Mouse (Mus musculus): ENCODE data around the gene Zfp936. TPM values are rescaled to one million over a fixed set of nuclear protein-coding genes. Genes with fewer than 3 reads are reported as not detected.
"Not testable (repeated sequence)": the region's sequence is repeated elsewhere in the genome, so short reads cannot be mapped to it uniquely, and the experiment has no call there.

The Zfp936 gene
- polyA plus RNA-seq (2014; fragmentation: Nextera tagmentation; extraction: Ambion mirVana), result not detected in 2 replicates

GRCm38 (mm10) chr7:43113929-43114328 is at the start of gene Zfp936:
TSS of gene Zfp936 (plus strand) at chr7:43114229.
- 80% methylated on average over 10 of the region's 10 CpGs for WGBS
- H3K27ac ChIP-seq (ENCODE audit: low read depth, low read length); H3K27me3 ChIP-seq (replicated peaks; ENCODE audit: control insufficient read depth, insufficient read depth, low read length); DNase-seq (ENCODE audit: low spot score); H3K9ac ChIP-seq (ENCODE audit: low read depth, low read length); H3K4me1 ChIP-seq (replicated peaks; ENCODE audit: control insufficient read depth, insufficient read depth, low read length); H3K4me3 ChIP-seq (ENCODE audit: low read depth, low read length); H3K4me2 ChIP-seq; ATAC-seq (replicated peaks; ENCODE audit: low FRiP score); H3K36me3 ChIP-seq (ENCODE audit: control insufficient read depth, insufficient read depth, low read length); H3K9me3 ChIP-seq (ENCODE audit: control insufficient read depth, low read length): not testable (repeated sequence)

- Histone ChIP-seq H3K36me3 (ENCODE audit: control insufficient read depth, insufficient read depth, low read length) (no peaks in the 10 kb centered on the region), H3K4me3 (ENCODE audit: low read depth, low read length) (no peak overlapping the region), H3K4me1 (replicated peaks; ENCODE audit: control insufficient read depth, insufficient read depth, low read length) (no peaks in the 10 kb centered on the region), H3K4me2 (no peak overlapping the region), H3K9me3 (ENCODE audit: control insufficient read depth, low read length) (no peaks in the 10 kb centered on the region; the same call in 1 of the 2 replicates), H3K9ac (ENCODE audit: low read depth, low read length) (no peak overlapping the region), H3K27ac (ENCODE audit: low read depth, low read length) (no peak overlapping the region), H3K27me3 (replicated peaks; ENCODE audit: control insufficient read depth, insufficient read depth, low read length) (no peaks in the 10 kb centered on the region)
- 84% methylated on average over 8 of the region's 8 CpGs for WGBS
- ATAC-seq (replicated peaks; ENCODE audit: low FRiP score) (no peak), DNase-seq (ENCODE audit: low spot score) (no peak)
These were observed 36.2 kb upstream of the Zfp936 start for GRCm38 (mm10) chr7:43077831-43078230.

- H3K36me3 ChIP-seq (ENCODE audit: control insufficient read depth, insufficient read depth, low read length); H3K4me1 ChIP-seq (replicated peaks; ENCODE audit: control insufficient read depth, insufficient read depth, low read length); H3K9ac ChIP-seq (ENCODE audit: low read depth, low read length); ATAC-seq (replicated peaks; ENCODE audit: low FRiP score); H3K4me2 ChIP-seq; H3K4me3 ChIP-seq (ENCODE audit: low read depth, low read length); DNase-seq (ENCODE audit: low spot score); H3K27ac ChIP-seq (ENCODE audit: low read depth, low read length); H3K27me3 ChIP-seq (replicated peaks; ENCODE audit: control insufficient read depth, insufficient read depth, low read length): not testable (repeated sequence)
- H3K9me3 ChIP-seq (ENCODE audit: control insufficient read depth, low read length), result peaks cover 16% of the 10 kb centered on the region
- WGBS, result 87% methylated on average over 12 of the region's 15 CpGs
These were observed 14.7 kb downstream of the Zfp936 start for GRCm38 (mm10) chr7:43128691-43129090.

GRCm38 (mm10) chr7:43164121-43164520 is 50.1 kb downstream of the Zfp936 start:
- not testable (repeated sequence) for H3K4me2 ChIP-seq; H3K36me3 ChIP-seq (ENCODE audit: control insufficient read depth, insufficient read depth, low read length); DNase-seq (ENCODE audit: low spot score); H3K9ac ChIP-seq (ENCODE audit: low read depth, low read length); ATAC-seq (replicated peaks; ENCODE audit: low FRiP score); H3K27ac ChIP-seq (ENCODE audit: low read depth, low read length); H3K27me3 ChIP-seq (replicated peaks; ENCODE audit: control insufficient read depth, insufficient read depth, low read length); H3K4me1 ChIP-seq (replicated peaks; ENCODE audit: control insufficient read depth, insufficient read depth, low read length); H3K4me3 ChIP-seq (ENCODE audit: low read depth, low read length)
- WGBS, result 73% methylated on average over 4 of the region's 4 CpGs
- peaks cover 36% of the 10 kb centered on the region for H3K9me3 ChIP-seq (ENCODE audit: control insufficient read depth, low read length)

GRCm38 (mm10) chr7:43167101-43167500 is 53.1 kb downstream of the Zfp936 start:
- DNase-seq (ENCODE audit: low spot score); H3K4me3 ChIP-seq (ENCODE audit: low read depth, low read length); H3K36me3 ChIP-seq (ENCODE audit: control insufficient read depth, insufficient read depth, low read length); ATAC-seq (replicated peaks; ENCODE audit: low FRiP score); H3K4me1 ChIP-seq (replicated peaks; ENCODE audit: control insufficient read depth, insufficient read depth, low read length); H3K27me3 ChIP-seq (replicated peaks; ENCODE audit: control insufficient read depth, insufficient read depth, low read length); H3K27ac ChIP-seq (ENCODE audit: low read depth, low read length); H3K9ac ChIP-seq (ENCODE audit: low read depth, low read length); H3K4me2 ChIP-seq: not testable (repeated sequence)
- 76% methylated on average over 4 of the region's 4 CpGs for WGBS
- peaks cover 28% of the 10 kb centered on the region for H3K9me3 ChIP-seq (ENCODE audit: control insufficient read depth, low read length)

- WGBS, result 87% methylated on average over 1 of the region's 1 CpGs
- H3K9ac ChIP-seq (ENCODE audit: low read depth, low read length); H3K36me3 ChIP-seq (ENCODE audit: control insufficient read depth, insufficient read depth, low read length); H3K4me3 ChIP-seq (ENCODE audit: low read depth, low read length); H3K4me2 ChIP-seq; H3K27me3 ChIP-seq (replicated peaks; ENCODE audit: control insufficient read depth, insufficient read depth, low read length); ATAC-seq (replicated peaks; ENCODE audit: low FRiP score); H3K27ac ChIP-seq (ENCODE audit: low read depth, low read length); H3K4me1 ChIP-seq (replicated peaks; ENCODE audit: control insufficient read depth, insufficient read depth, low read length); DNase-seq (ENCODE audit: low spot score): not testable (repeated sequence)
- peaks cover 22% of the 10 kb centered on the region for H3K9me3 ChIP-seq (ENCODE audit: control insufficient read depth, low read length)
These were observed 53.8 kb downstream of the Zfp936 start for GRCm38 (mm10) chr7:43167811-43168210.

GRCm38 (mm10) chr7:43168212-43168611 is 54.2 kb downstream of the Zfp936 start:
- not testable (repeated sequence) for H3K27ac ChIP-seq (ENCODE audit: low read depth, low read length); H3K4me1 ChIP-seq (replicated peaks; ENCODE audit: control insufficient read depth, insufficient read depth, low read length); H3K4me2 ChIP-seq; H3K27me3 ChIP-seq (replicated peaks; ENCODE audit: control insufficient read depth, insufficient read depth, low read length); ATAC-seq (replicated peaks; ENCODE audit: low FRiP score); DNase-seq (ENCODE audit: low spot score); H3K36me3 ChIP-seq (ENCODE audit: control insufficient read depth, insufficient read depth, low read length); H3K9ac ChIP-seq (ENCODE audit: low read depth, low read length); H3K4me3 ChIP-seq (ENCODE audit: low read depth, low read length)
- peaks cover 20% of the 10 kb centered on the region for H3K9me3 ChIP-seq (ENCODE audit: control insufficient read depth, low read length)
- WGBS, result 50% methylated on average over 1 of the region's 1 CpGs

- H3K36me3 ChIP-seq (ENCODE audit: control insufficient read depth, insufficient read depth, low read length), result no peaks in the 10 kb centered on the region
- peaks cover 18% of the 10 kb centered on the region for H3K9me3 ChIP-seq (ENCODE audit: control insufficient read depth, low read length)
- H3K9ac ChIP-seq (ENCODE audit: low read depth, low read length), result no peak overlapping the region
- 78% methylated on average over 14 of the region's 14 CpGs for WGBS
- no peak for DNase-seq (ENCODE audit: low spot score)
- ATAC-seq (replicated peaks; ENCODE audit: low FRiP score), result no peak
- H3K27ac ChIP-seq (ENCODE audit: low read depth, low read length), result no peak overlapping the region
- no peaks in the 10 kb centered on the region for H3K4me1 ChIP-seq (replicated peaks; ENCODE audit: control insufficient read depth, insufficient read depth, low read length)
- no peaks in the 10 kb centered on the region for H3K27me3 ChIP-seq (replicated peaks; ENCODE audit: control insufficient read depth, insufficient read depth, low read length)
- H3K4me2 ChIP-seq, result no peak overlapping the region
- H3K4me3 ChIP-seq (ENCODE audit: low read depth, low read length), result no peak overlapping the region
These were observed 63.1 kb downstream of the Zfp936 start for GRCm38 (mm10) chr7:43177003-43177702.

GRCm38 (mm10) chr7:43213781-43214180 is 99.8 kb downstream of the Zfp936 start:
- H3K27ac ChIP-seq (ENCODE audit: low read depth, low read length); ATAC-seq (replicated peaks; ENCODE audit: low FRiP score): not testable (repeated sequence)
- 73% methylated on average over 7 of the region's 7 CpGs for WGBS

More at GRCm38 (mm10) chr7:43213781-43214180, 99.8 kb downstream of the Zfp936 start:
- not testable (repeated sequence) for H3K4me2 ChIP-seq; H3K4me1 ChIP-seq (replicated peaks; ENCODE audit: control insufficient read depth, insufficient read depth, low read length); H3K27me3 ChIP-seq (replicated peaks; ENCODE audit: control insufficient read depth, insufficient read depth, low read length); H3K9me3 ChIP-seq (ENCODE audit: control insufficient read depth, low read length); H3K36me3 ChIP-seq (ENCODE audit: control insufficient read depth, insufficient read depth, low read length); H3K9ac ChIP-seq (ENCODE audit: low read depth, low read length); DNase-seq (ENCODE audit: low spot score); H3K4me3 ChIP-seq (ENCODE audit: low read depth, low read length)
